Mouse (Mus musculus) stomach, embryonic 14.5 days (tissue): ENCODE data around the gene Reep3. TPM values are rescaled to one million over a fixed set of nuclear protein-coding genes. Genes with fewer than 3 reads are reported as not detected.

Source experiments
- ATAC-seq: fragments of 200-750 bp; cut with Nextera tagmentation; 2 replicates; pipeline ENCODE4 v1.8.0; 2017; ENCODE audit warnings: low read depth, moderate TSS enrichment; ENCODE audit not compliant: insufficient number of reproducible peaks, insufficient read depth, low FRiP score
- H3K27ac ChIP-seq: fragments of 300-500 bp; sonication (generic); 2 replicates; pipeline ENCODE4 v1.5.1; 2014; ENCODE audit warnings: mild to moderate bottlenecking, low read length, moderate library complexity, mixed read lengths
- H3K27me3 ChIP-seq: fragments of 300-500 bp; sonication (generic); 2 replicates; pipeline ENCODE4 v1.6.1; 2014; ENCODE audit warnings: low read length, control low read depth, mixed read lengths; ENCODE audit not compliant: control insufficient read depth, insufficient read depth
- H3K36me3 ChIP-seq: fragments of 300-500 bp; sonication (generic); 2 replicates; pipeline ENCODE4 v1.6.1; 2014; ENCODE audit warnings: mild to moderate bottlenecking, control low read depth, low read length, moderate library complexity, mixed read lengths; ENCODE audit not compliant: control insufficient read depth, insufficient read depth
- H3K4me1 ChIP-seq: fragments of 300-500 bp; sonication (generic); 2 replicates; pipeline ENCODE4 v1.6.1; 2014; ENCODE audit warnings: low read length, control low read depth, mixed read lengths; ENCODE audit not compliant: control insufficient read depth, insufficient read depth
- H3K4me2 ChIP-seq: fragments of 300-500 bp; sonication (generic); replicated peaks from 2 replicates; pipeline ENCODE4 v1.6.1; 2014; ENCODE audit warnings: low read depth, low read length, control low read depth
- H3K4me3 ChIP-seq: fragments of 300-500 bp; sonication (generic); 2 replicates; pipeline ENCODE4 v1.5.1; 2014; ENCODE audit warnings: low read depth, low read length, control low read depth
- H3K9ac ChIP-seq: fragments of 300-500 bp; sonication (generic); replicated peaks from 2 replicates; pipeline ENCODE4 v1.6.1; 2014; ENCODE audit warnings: low read depth, mild to moderate bottlenecking, control low read depth, low read length, moderate library complexity, mixed read lengths
- H3K9me3 ChIP-seq: fragments of 300-500 bp; sonication (generic); 2 replicates; pipeline ENCODE4 v1.6.1; 2016; ENCODE audit warnings: low read depth, low read length, control low read depth; ENCODE audit not compliant: control insufficient read depth
- WGBS: fragments of 180-500 bp; shearing (Covaris S2); extraction: QIAGEN DNeasy Blood & Tissue Kit; methylation state at CpG from one replicate; pipeline ENCODE4 v1.1.7; 2014; 5-methylcytosine and 5-hydroxymethylcytosine counted together
- polyA plus RNA-seq: library from polyadenylated mRNA; unstranded; fragments of >200 nt; fragmentation: Nextera tagmentation; extraction: Ambion mirVana; gene quantifications from 2 replicates; pipeline ENCODE4 v1.2.1, GENCODE M21; 2014

Reep3 gene
- polyA plus RNA-seq, 1 experiment from 2014 or later, result 52.6 TPM

DNA sequence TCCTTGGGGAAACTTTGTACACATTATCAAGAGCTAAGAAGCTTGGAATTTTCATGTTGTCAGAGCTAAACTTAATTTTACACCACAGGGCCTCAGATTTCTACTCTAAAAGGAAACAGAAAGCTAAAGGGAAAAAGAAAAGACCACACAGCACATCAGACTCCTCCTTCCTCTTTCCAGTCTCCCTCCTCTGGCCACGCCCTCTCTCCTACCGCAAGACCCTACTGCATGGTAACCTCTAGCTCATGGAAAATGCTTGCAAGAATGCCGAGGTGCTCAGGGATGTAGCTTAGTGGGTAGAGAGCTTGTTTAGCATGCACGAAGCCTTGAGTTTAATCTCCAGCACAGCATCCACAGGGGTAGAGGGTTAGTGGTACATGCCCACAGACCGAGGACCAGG lies 24.9 kb downstream of the Reep3 start:
- Histone ChIP-seq H3K27me3 (no peaks in the 10 kb centered on the region), H3K27ac (no peak overlapping the region), H3K9ac (no peak overlapping the region), H3K4me1 (no peaks in the 10 kb centered on the region), H3K4me3 (no peak overlapping the region), H3K4me2 (no peak overlapping the region), H3K36me3 (no peaks in the 10 kb centered on the region), H3K9me3 (no peaks in the 10 kb centered on the region)
- 78% methylated on average over 5 of the region's 5 CpGs for WGBS
- ATAC-seq, result no peak

GRCm38 (mm10) chr10:67071389-67071788 lies 25.4 kb downstream of the Reep3 start:
- no peak overlapping the region for H3K4me3 ChIP-seq
- H3K4me1 ChIP-seq, result no peaks in the 10 kb centered on the region
- no peak overlapping the region for H3K27ac ChIP-seq
- no peaks in the 10 kb centered on the region for H3K9me3 ChIP-seq
- WGBS, result 78% methylated on average over 4 of the region's 4 CpGs
- no peaks in the 10 kb centered on the region for H3K27me3 ChIP-seq
- H3K9ac ChIP-seq, result no peak overlapping the region
- no peaks in the 10 kb centered on the region for H3K36me3 ChIP-seq
- ATAC-seq, result no peak
- H3K4me2 ChIP-seq, result no peak overlapping the region

DNA sequence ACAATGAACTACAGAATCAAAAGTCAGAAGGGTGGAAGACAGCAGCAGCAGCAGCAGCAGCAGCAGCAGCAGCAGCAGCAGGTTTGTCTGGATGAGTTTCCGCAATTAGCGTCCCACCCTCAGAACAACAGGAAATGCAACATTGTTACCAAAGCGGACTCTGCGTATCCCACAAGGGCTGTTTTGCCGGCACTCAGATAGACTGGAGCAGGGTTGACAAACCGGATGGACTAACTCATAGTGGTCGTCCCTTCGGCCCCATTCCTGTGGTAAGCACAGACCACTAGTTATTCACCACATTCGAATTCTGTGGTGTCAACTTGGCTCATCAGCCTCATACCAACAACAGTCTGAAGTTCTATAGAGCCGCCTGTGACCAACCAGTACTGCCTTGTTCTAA lies 27.7 kb downstream of the Reep3 start:
- Histone ChIP-seq H3K27me3 (no peaks in the 10 kb centered on the region), H3K4me1 (no peaks in the 10 kb centered on the region), H3K36me3 (no peaks in the 10 kb centered on the region), H3K9me3 (no peaks in the 10 kb centered on the region), H3K4me2 (no peak overlapping the region), H3K4me3 (no peak overlapping the region), H3K9ac (no peak overlapping the region), H3K27ac (0 out of 2 replicates have a peak overlapping the region, but pooled peaks have one; percentile 10)
- no peak for ATAC-seq
- 82% methylated on average over 10 of the region's 10 CpGs for WGBS

DNA sequence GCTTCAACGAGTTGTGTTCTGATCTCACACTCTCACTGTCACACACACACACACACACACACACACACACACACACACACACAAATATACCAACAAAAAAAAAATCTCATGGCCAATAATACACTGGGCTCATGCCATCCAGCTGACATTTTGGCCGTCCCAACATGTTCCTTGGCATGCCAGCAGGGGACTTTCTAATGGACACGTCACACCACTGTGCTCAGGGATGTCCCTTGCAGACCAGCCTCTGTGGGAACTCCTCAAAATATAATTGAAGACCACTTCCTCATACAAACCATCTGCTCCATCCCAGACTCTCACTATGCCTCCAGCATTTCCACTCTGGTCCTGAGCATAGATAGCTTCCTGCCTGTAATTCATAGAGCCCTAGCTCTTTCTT lies 30.3 kb downstream of the Reep3 start:
- Histone ChIP-seq H3K4me3 (no peak overlapping the region), H3K27me3 (no peaks in the 10 kb centered on the region), H3K36me3 (no peaks in the 10 kb centered on the region), H3K4me2 (no peak overlapping the region), H3K27ac (no peak overlapping the region), H3K4me1 (peaks cover 7% of the 10 kb centered on the region; the same call in 1 of the 2 replicates), H3K9me3 (no peaks in the 10 kb centered on the region), H3K9ac (no peak overlapping the region)
- WGBS, result 82% methylated on average over 3 of the region's 3 CpGs
- no peak for ATAC-seq

GRCm38 (mm10) chr10:67065927-67066326 lies 30.8 kb downstream of the Reep3 start:
- 69% methylated on average over 5 of the region's 5 CpGs for WGBS

GRCm38 (mm10) chr10:67065277-67065887 lies 31.4 kb downstream of the Reep3 start:
- no peaks in the 10 kb centered on the region for H3K9me3 ChIP-seq
- H3K4me1 ChIP-seq, result peaks cover 7% of the 10 kb centered on the region; the same call in 1 of the 2 replicates
- no peak for ATAC-seq
- H3K9ac ChIP-seq, result no peak overlapping the region
- 59% methylated on average over 7 of the region's 7 CpGs for WGBS
- H3K27me3 ChIP-seq, result no peaks in the 10 kb centered on the region
- H3K36me3 ChIP-seq, result no peaks in the 10 kb centered on the region
- H3K4me3 ChIP-seq, result no peak overlapping the region
- no peak overlapping the region for H3K4me2 ChIP-seq
- H3K27ac ChIP-seq, result no peak overlapping the region

More at GRCm38 (mm10) chr10:67065927-67066326, 30.8 kb downstream of the Reep3 start:
- ATAC-seq, result no peak
- Histone ChIP-seq H3K4me1 (peaks cover 7% of the 10 kb centered on the region; the same call in 1 of the 2 replicates), H3K27me3 (no peaks in the 10 kb centered on the region), H3K27ac (no peak overlapping the region), H3K9ac (no peak overlapping the region), H3K36me3 (no peaks in the 10 kb centered on the region), H3K4me3 (no peak overlapping the region), H3K9me3 (no peaks in the 10 kb centered on the region), H3K4me2 (no peak overlapping the region)

GRCm38 (mm10) chr10:67061823-67062222 lies 34.9 kb downstream of the Reep3 start:
- Histone ChIP-seq H3K4me2 (no peak overlapping the region), H3K27me3 (no peaks in the 10 kb centered on the region), H3K4me1 (peaks cover 12% of the 10 kb centered on the region; the same call in 1 of the 2 replicates), H3K27ac (peak overlapping the region; percentile 75), H3K9ac (no peak overlapping the region), H3K4me3 (no peak overlapping the region), H3K36me3 (no peaks in the 10 kb centered on the region), H3K9me3 (no peaks in the 10 kb centered on the region)
- ATAC-seq, result no peak
- 35% methylated on average over 4 of the region's 4 CpGs for WGBS

- Histone ChIP-seq H3K9me3 (no peaks in the 10 kb centered on the region), H3K4me1 (peaks cover 13% of the 10 kb centered on the region), H3K36me3 (no peaks in the 10 kb centered on the region), H3K4me3 (no peak overlapping the region), H3K27me3 (no peaks in the 10 kb centered on the region), H3K9ac (no peak overlapping the region), H3K4me2 (no peak overlapping the region), H3K27ac (peak overlapping the region; percentile 46; the same call in 1 of the 2 replicates)
- ATAC-seq, result no peak
- 45% methylated on average over 10 of the region's 10 CpGs for WGBS
These were observed 35.4 kb downstream of the Reep3 start for GRCm38 (mm10) chr10:67061367-67061801.

GRCm38 (mm10) chr10:67058702-67059101 lies 38.0 kb downstream of the Reep3 start:
- WGBS, result 76% methylated on average over 6 of the region's 6 CpGs
- H3K27me3 ChIP-seq, result no peaks in the 10 kb centered on the region
- H3K27ac ChIP-seq, result peak overlapping the region; percentile 39; the same call in 1 of the 2 replicates
- no peak overlapping the region for H3K4me2 ChIP-seq
- H3K9ac ChIP-seq, result no peak overlapping the region
- H3K4me1 ChIP-seq, result peaks cover 22% of the 10 kb centered on the region
- H3K9me3 ChIP-seq, result no peaks in the 10 kb centered on the region
- no peak overlapping the region for H3K4me3 ChIP-seq
- ATAC-seq, result no peak
- no peaks in the 10 kb centered on the region for H3K36me3 ChIP-seq
